Mouse (Mus musculus): ENCODE data around the gene Fbxo45. TPM values are rescaled to one million over a fixed set of nuclear protein-coding genes. Genes with fewer than 3 reads are reported as not detected.

The Fbxo45 gene
- polyA plus RNA-seq, 1 experiment from 2014 or later, result 5.1 TPM

DNA sequence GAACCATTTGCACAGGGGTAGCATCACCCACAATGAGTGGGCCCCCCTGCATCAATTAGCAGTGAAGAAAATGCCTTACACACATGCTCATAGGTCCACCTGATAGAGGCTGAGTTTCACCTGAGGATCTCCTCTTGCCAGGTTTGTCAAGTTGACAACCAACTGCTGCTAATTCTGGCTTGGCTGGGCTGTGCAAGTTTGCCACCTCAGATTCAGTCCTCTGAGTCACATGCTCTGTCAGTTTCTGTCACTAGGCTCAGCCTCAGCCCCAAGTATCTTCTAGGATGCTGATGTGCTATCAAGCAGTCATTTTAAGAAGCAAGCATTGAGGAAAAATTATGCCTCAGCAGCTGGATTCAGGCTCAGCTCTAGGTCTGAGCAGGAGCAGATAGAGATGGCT, 32.8 kb downstream of the Fbxo45 start:
- no peak for ATAC-seq
- Histone ChIP-seq H3K27me3 (replicated peaks; ENCODE audit: control insufficient read depth, insufficient read depth, low read length) (no peaks in the 10 kb centered on the region), H3K27ac (ENCODE audit: low read depth, low read length) (no peak overlapping the region), H3K9me3 (ENCODE audit: control insufficient read depth) (peaks cover 4% of the 10 kb centered on the region; the same call in 1 of the 2 replicates), H3K36me3 (ENCODE audit: control insufficient read depth, insufficient read depth) (no peaks in the 10 kb centered on the region), H3K4me1 (replicated peaks; ENCODE audit: control insufficient read depth, insufficient read depth, low read length) (no peaks in the 10 kb centered on the region), H3K4me3 (ENCODE audit: low read depth, low read length) (no peak overlapping the region), H3K4me2 (replicated peaks; ENCODE audit: low read depth) (no peak overlapping the region), H3K9ac (ENCODE audit: low read depth, low read length) (no peak overlapping the region)
- TF ChIP-seq CTCF (IDR thresholded peaks at IDR 0.05; ENCODE audit: low read depth), result no peak

DNA sequence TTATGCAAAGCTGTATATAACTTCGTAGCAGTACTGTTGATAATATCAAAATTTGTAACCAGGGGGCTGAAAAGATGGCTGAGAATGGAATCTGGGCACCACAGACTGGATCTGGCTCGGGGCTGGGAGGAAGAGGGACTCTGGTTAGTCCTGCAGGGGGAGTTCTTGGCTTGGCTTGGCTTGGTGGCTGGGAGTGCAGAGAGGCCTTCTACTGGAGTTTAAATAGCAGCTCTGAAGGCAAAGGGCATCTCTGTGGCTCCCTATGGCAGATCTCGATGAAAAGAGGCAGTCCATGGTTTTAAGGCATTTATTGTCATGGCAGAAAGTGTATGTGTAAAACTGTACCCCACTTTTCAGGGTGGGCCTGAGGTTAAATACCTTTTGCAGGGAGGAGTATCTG, 42.1 kb downstream of the Fbxo45 start:
- 59% methylated on average over 3 of the region's 3 CpGs for WGBS
- H3K9me3 ChIP-seq (ENCODE audit: control insufficient read depth), result peaks cover 4% of the 10 kb centered on the region; the same call in 1 of the 2 replicates
- no peaks in the 10 kb centered on the region for H3K36me3 ChIP-seq (ENCODE audit: control insufficient read depth, insufficient read depth)
- no peak overlapping the region for H3K9ac ChIP-seq (ENCODE audit: low read depth, low read length)
- H3K4me1 ChIP-seq (replicated peaks; ENCODE audit: control insufficient read depth, insufficient read depth, low read length), result no peaks in the 10 kb centered on the region
- no peak overlapping the region for H3K27ac ChIP-seq (ENCODE audit: low read depth, low read length)
- H3K4me3 ChIP-seq (ENCODE audit: low read depth, low read length), result no peak overlapping the region
- peak; percentile 48 for TF ChIP-seq CTCF (IDR thresholded peaks at IDR 0.05; ENCODE audit: low read depth)
- ATAC-seq, result no peak
- no peaks in the 10 kb centered on the region for H3K27me3 ChIP-seq (replicated peaks; ENCODE audit: control insufficient read depth, insufficient read depth, low read length)
- H3K4me2 ChIP-seq (replicated peaks; ENCODE audit: low read depth), result no peak overlapping the region

DNA sequence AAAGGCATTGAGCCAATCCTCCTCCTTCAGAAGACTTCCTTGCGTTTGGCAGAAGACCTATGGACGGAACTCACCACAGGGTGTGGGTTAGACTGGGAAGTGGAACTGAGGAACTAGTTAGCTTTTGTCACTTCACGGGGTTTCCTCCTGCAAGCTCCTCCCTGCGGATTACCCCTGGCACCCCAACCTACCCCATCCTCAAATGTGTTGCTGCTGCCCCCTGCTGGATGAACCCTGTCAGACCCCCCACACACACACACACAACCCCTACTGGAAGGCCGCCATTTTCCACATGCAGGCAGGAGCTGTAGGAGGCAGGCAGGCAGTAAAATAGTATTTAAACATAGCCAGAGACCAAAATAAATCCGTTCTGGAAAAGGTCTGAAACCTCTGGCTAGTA, 44.3 kb downstream of the Fbxo45 start:
- H3K9ac ChIP-seq (ENCODE audit: low read depth, low read length), result no peak overlapping the region
- TF ChIP-seq CTCF (IDR thresholded peaks at IDR 0.05; ENCODE audit: low read depth), result peak; percentile 62
- no peak for ATAC-seq
- H3K4me1 ChIP-seq (replicated peaks; ENCODE audit: control insufficient read depth, insufficient read depth, low read length), result no peaks in the 10 kb centered on the region
- H3K27me3 ChIP-seq (replicated peaks; ENCODE audit: control insufficient read depth, insufficient read depth, low read length), result no peaks in the 10 kb centered on the region
- H3K4me3 ChIP-seq (ENCODE audit: low read depth, low read length), result no peak overlapping the region
- no peak overlapping the region for H3K4me2 ChIP-seq (replicated peaks; ENCODE audit: low read depth)
- WGBS, result 69% methylated on average over 6 of the region's 6 CpGs
- no peaks in the 10 kb centered on the region for H3K9me3 ChIP-seq (ENCODE audit: control insufficient read depth)
- no peaks in the 10 kb centered on the region for H3K36me3 ChIP-seq (ENCODE audit: control insufficient read depth, insufficient read depth)
- H3K27ac ChIP-seq (ENCODE audit: low read depth, low read length), result no peak overlapping the region

DNA sequence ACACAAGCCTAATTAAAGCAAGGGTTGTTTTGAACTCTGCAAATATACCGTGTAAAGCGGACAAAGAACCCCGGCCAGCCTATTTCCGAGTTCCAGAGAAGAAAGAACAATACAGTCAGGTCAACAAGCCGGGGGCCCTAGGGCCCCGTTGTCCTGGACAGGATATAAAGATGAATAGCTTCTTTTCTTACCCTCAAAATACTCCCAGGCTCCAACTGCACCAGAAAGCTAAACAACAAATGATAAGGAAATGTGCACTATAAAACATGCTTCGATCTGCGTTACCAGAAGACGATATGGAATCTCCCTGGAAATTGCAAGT, 46.0 kb downstream of the Fbxo45 start:
- Histone ChIP-seq H3K4me3 (ENCODE audit: low read depth, low read length) (no peak overlapping the region), H3K9me3 (ENCODE audit: control insufficient read depth) (no peaks in the 10 kb centered on the region), H3K27ac (ENCODE audit: low read depth, low read length) (peak overlapping the region; percentile 54; the same call in 1 of the 2 replicates), H3K9ac (ENCODE audit: low read depth, low read length) (no peak overlapping the region), H3K4me2 (replicated peaks; ENCODE audit: low read depth) (peak overlapping the region; percentile 32; the same call in 1 of the 2 replicates), H3K27me3 (replicated peaks; ENCODE audit: control insufficient read depth, insufficient read depth, low read length) (no peaks in the 10 kb centered on the region), H3K36me3 (ENCODE audit: control insufficient read depth, insufficient read depth) (no peaks in the 10 kb centered on the region), H3K4me1 (replicated peaks; ENCODE audit: control insufficient read depth, insufficient read depth, low read length) (no peaks in the 10 kb centered on the region)
- no peak for ATAC-seq
- WGBS, result 63% methylated on average over 9 of the region's 9 CpGs
- no peak for TF ChIP-seq CTCF (IDR thresholded peaks at IDR 0.05; ENCODE audit: low read depth)

DNA sequence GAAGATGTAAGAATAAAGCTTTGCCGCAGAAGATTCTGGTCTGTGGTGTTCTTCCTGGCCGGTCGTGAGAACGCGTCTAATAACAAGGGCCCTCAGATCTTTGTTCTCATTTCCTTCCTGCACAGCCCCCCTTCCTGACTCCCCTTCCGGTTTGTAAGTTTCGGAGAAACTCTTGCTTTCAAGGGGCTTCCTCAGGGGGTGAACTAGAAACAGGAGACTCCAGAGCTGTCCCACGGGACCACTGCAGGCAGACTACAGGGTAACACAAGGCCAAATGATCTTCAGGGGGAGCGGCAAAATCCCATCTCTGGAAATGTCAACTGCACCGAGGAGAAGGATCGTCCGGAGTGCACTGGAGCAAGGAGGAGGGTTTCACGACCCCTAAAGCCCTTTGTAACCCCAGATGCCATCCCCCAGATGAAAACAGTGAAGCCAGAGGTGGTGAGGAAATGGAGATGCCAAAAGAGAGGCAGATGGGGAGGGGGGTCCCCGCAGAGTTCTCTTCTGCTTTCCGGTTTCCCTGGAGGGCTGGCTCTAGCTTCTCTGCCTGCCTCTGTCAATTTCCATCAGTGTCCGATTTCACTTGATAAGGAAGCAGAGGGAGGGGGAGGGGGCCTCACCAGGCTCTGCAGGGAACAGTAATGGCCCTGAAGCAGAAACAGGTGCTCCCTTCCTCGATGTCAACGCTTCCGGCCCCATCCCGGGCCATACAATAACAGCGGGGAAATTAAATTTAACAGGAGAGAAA, 46.5 kb downstream of the Fbxo45 start:
- Histone ChIP-seq H3K36me3 (ENCODE audit: control insufficient read depth, insufficient read depth) (no peaks in the 10 kb centered on the region), H3K9ac (ENCODE audit: low read depth, low read length) (no peak overlapping the region), H3K27me3 (replicated peaks; ENCODE audit: control insufficient read depth, insufficient read depth, low read length) (no peaks in the 10 kb centered on the region), H3K27ac (ENCODE audit: low read depth, low read length) (peak overlapping the region; percentile 54), H3K4me1 (replicated peaks; ENCODE audit: control insufficient read depth, insufficient read depth, low read length) (no peaks in the 10 kb centered on the region), H3K4me2 (replicated peaks; ENCODE audit: low read depth) (peak overlapping the region; percentile 32; the same call in 1 of the 2 replicates), H3K4me3 (ENCODE audit: low read depth, low read length) (no peak overlapping the region), H3K9me3 (ENCODE audit: control insufficient read depth) (no peaks in the 10 kb centered on the region)
- ATAC-seq, result no peak
- 70% methylated on average over 21 of the region's 21 CpGs for WGBS
- no peak for TF ChIP-seq CTCF (IDR thresholded peaks at IDR 0.05; ENCODE audit: low read depth)

DNA sequence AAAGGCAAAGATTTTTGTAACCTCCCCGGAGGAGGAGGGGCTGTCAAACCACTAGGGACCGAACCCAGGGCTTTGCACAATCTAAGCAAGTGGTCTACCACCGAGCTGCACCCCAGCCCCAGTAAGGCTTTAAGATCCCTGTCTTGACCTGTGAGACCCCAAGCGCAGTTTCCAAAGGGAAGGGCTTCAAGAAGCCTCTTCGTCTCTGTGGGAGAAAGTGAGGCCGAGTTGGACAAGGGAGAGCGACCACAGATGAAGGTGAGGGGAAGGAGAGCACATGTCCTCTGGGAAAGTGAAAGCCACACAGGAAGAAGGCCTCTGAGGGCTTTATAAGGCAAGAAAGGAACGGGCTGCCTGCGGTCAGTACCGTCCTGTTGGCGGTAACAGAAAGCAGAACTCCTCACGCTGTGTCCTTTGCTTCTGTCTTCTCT, 56.9 kb downstream of the Fbxo45 start:
- ATAC-seq, result no peak

More for the DNA sequence above, 56.9 kb downstream of the Fbxo45 start:
- WGBS, result 61% methylated on average over 12 of the region's 12 CpGs
- no peaks in the 10 kb centered on the region for H3K36me3 ChIP-seq (ENCODE audit: control insufficient read depth, insufficient read depth)
- no peaks in the 10 kb centered on the region for H3K27me3 ChIP-seq (replicated peaks; ENCODE audit: control insufficient read depth, insufficient read depth, low read length)
- H3K4me1 ChIP-seq (replicated peaks; ENCODE audit: control insufficient read depth, insufficient read depth, low read length), result no peaks in the 10 kb centered on the region
- H3K27ac ChIP-seq (ENCODE audit: low read depth, low read length), result no peak overlapping the region
- no peak overlapping the region for H3K4me3 ChIP-seq (ENCODE audit: low read depth, low read length)
- no peak overlapping the region for H3K9ac ChIP-seq (ENCODE audit: low read depth, low read length)
- TF ChIP-seq CTCF (IDR thresholded peaks at IDR 0.05; ENCODE audit: low read depth), result no peak
- no peaks in the 10 kb centered on the region for H3K9me3 ChIP-seq (ENCODE audit: control insufficient read depth)
- no peak overlapping the region for H3K4me2 ChIP-seq (replicated peaks; ENCODE audit: low read depth)

All from intestine, postnatal 0 days (tissue).